Mouse (Mus musculus): ENCODE data around the gene Il5.

DNA sequence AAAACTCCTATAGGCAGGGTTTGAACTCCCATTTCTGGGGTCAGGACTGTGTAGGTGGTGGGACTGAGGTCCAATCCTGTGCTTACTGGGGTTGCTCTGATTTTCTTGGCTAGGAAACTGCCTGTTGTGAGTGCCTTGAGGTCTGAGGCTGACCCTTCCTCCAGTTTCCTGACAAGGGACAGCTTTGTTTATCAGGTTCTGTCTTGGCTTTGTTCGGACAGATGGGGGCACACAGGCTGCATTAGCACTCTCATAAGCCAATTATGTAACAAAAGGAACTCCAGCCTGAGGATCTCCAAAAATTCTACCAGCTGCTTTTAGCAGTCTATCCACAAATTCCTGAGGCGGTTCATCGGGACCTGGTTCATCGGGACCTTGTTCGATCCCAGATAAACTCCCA is 21.8 kb downstream of the Il5 start:
- TF ChIP-seq GATA1 (IDR thresholded peaks at IDR 0.05; ENCODE audit: low read length), result no peak
- TF ChIP-seq TAL1 (IDR thresholded peaks at IDR 0.05; ENCODE audit: low read length), result no peak
